Mouse (Mus musculus): ENCODE measurements around the gene Gm6803. TPM values are rescaled to one million over a fixed set of nuclear protein-coding genes. Genes with fewer than 3 reads are reported as not detected.
"Not testable (repeated sequence)": the region's sequence is repeated elsewhere in the genome, so short reads cannot be mapped to it uniquely, and the experiment has no call there.

Gm6803 gene
- polyA plus RNA-seq (2014; fragmentation: Nextera tagmentation; extraction: Ambion mirVana) = not detected in 2 replicates

DNA sequence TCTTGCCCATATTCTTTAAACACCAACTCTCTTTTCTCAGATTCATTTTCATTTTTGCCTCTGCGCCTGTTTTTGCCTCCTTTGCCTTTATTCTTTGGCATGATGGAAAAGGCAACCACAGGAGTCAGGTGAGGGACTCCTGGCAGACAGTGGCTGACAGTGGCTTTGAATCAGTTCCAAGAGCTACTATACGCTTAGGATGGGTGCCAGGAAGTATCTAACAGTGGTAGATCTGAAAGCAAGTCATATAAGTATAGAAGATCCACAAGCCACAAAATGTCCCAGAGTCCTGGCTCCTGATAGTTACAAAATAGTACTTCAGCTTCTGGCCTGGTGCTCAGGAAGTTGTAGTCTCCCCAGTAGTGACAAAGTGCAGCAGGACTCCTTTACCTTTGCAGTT, at the start of gene Gm6803:
TSS of gene Gm6803 (minus strand) at position 101 of the 400 bp plus-strand sequence.
- not testable (repeated sequence) for H3K4me1 ChIP-seq (ENCODE audit: control insufficient read depth, insufficient read depth, low read length); H3K9ac ChIP-seq (ENCODE audit: low read length); H3K9me3 ChIP-seq (replicated peaks; ENCODE audit: control insufficient read depth, low read length); H3K4me2 ChIP-seq (ENCODE audit: low read length); H3K36me3 ChIP-seq (ENCODE audit: control insufficient read depth, insufficient read depth, low read length); ATAC-seq; H3K27me3 ChIP-seq (replicated peaks; ENCODE audit: control insufficient read depth, insufficient read depth, low read length); DNase-seq (ENCODE audit: low spot score); H3K27ac ChIP-seq (ENCODE audit: low read depth, low read length); H3K4me3 ChIP-seq (ENCODE audit: low read depth, low read length)
- 85% methylated on average over 2 of the region's 2 CpGs for WGBS

DNA sequence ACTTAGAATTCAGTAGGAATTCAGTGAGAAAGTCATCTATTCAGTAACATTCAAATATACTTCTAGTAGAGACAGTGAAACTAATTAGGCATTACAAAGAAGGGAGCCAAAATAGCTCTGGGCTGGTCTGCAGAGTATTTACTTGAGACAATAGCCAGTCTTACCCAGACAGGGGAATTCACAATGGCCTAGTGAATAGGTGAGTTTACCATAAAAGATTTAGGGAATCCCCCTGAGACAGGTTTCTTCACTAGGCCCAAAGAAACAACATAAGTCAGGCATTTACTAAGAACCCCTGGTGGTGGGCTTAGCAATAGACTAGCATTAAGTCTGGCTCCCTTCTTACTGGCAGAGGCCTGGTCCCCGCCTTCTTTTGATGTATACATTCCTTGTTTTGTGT, 26.7 kb upstream of the Gm6803 start:
- WGBS = 57% methylated on average over 1 of the region's 1 CpGs
- not testable (repeated sequence) for H3K9ac ChIP-seq (ENCODE audit: low read length); H3K4me2 ChIP-seq (ENCODE audit: low read length); H3K9me3 ChIP-seq (replicated peaks; ENCODE audit: control insufficient read depth, low read length); ATAC-seq; H3K27ac ChIP-seq (ENCODE audit: low read depth, low read length); H3K36me3 ChIP-seq (ENCODE audit: control insufficient read depth, insufficient read depth, low read length); H3K4me3 ChIP-seq (ENCODE audit: low read depth, low read length); H3K4me1 ChIP-seq (ENCODE audit: control insufficient read depth, insufficient read depth, low read length); DNase-seq (ENCODE audit: low spot score); H3K27me3 ChIP-seq (replicated peaks; ENCODE audit: control insufficient read depth, insufficient read depth, low read length)

DNA sequence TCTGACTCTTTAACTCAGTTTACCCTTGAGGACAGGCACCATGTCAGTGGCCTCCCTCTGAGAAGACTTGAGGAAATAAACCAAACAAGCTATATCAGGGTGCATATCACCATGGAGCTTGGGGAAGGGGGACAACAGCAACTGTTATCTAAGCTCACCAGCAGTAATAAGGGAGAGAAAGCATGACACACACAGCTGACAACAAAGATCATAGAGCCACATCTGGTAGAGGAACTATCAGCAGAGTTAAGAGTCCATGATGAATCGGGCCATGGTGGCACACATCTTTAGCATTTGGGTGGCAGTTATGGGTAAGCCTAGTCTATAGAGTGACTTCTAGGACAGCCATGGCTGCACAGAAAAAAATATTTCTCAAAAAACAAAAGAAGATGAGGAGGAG, 21.1 kb upstream of the Gm6803 start:
- H3K9me3 ChIP-seq (replicated peaks; ENCODE audit: control insufficient read depth, low read length); DNase-seq (ENCODE audit: low spot score); H3K4me2 ChIP-seq (ENCODE audit: low read length); H3K27me3 ChIP-seq (replicated peaks; ENCODE audit: control insufficient read depth, insufficient read depth, low read length); ATAC-seq; H3K36me3 ChIP-seq (ENCODE audit: control insufficient read depth, insufficient read depth, low read length); H3K9ac ChIP-seq (ENCODE audit: low read length); H3K4me1 ChIP-seq (ENCODE audit: control insufficient read depth, insufficient read depth, low read length); H3K27ac ChIP-seq (ENCODE audit: low read depth, low read length); H3K4me3 ChIP-seq (ENCODE audit: low read depth, low read length): not testable (repeated sequence)
- WGBS = 96% methylated on average over 1 of the region's 1 CpGs

DNA sequence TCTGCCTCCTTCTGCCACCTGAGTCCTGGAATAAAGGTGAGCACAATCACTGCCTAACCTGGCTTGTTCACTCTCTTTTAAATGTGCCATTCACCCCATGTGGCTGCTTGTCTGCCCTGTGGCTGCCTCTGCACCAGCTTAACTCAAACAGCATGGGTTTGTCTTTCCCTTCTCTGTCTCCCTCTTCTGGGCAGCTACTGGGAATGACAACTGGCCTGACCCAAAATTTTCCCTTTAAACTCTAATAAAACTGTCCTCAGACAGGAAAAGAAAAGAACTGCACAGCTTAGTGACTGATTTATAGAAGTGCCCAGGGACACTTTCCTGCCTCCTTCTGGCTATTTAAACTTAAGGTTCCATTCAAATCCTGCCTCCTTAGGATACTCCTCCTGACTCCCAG, 20.5 kb upstream of the Gm6803 start:
- ATAC-seq; DNase-seq (ENCODE audit: low spot score): not testable (repeated sequence)

DNA sequence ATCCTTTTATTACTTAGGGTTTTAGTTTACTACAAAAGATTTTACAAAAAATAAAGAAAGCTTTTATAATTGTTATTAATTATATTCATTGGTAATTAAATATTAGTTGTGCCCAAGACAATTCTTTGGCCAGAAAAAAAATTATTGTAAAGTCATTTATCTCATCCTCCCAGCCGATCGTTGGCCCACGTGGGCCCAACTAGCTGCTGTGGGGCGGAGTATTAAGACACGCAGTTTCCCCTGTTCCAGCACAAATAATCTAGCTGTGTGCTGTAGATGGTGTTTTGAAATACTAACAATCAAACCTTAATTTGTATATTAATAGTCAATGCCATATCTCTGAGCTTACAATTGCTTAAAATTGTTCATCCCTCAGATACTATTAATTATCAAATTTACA, 13.7 kb upstream of the Gm6803 start:
- 91% methylated on average over 5 of the region's 5 CpGs for WGBS
- H3K9ac ChIP-seq (ENCODE audit: low read length) = not testable (repeated sequence)

More for the DNA sequence above, 20.5 kb upstream of the Gm6803 start:
- H3K27me3 ChIP-seq (replicated peaks; ENCODE audit: control insufficient read depth, insufficient read depth, low read length); H3K4me2 ChIP-seq (ENCODE audit: low read length); H3K4me1 ChIP-seq (ENCODE audit: control insufficient read depth, insufficient read depth, low read length); H3K36me3 ChIP-seq (ENCODE audit: control insufficient read depth, insufficient read depth, low read length); H3K27ac ChIP-seq (ENCODE audit: low read depth, low read length); H3K9me3 ChIP-seq (replicated peaks; ENCODE audit: control insufficient read depth, low read length); H3K4me3 ChIP-seq (ENCODE audit: low read depth, low read length); H3K9ac ChIP-seq (ENCODE audit: low read length): not testable (repeated sequence)

DNA sequence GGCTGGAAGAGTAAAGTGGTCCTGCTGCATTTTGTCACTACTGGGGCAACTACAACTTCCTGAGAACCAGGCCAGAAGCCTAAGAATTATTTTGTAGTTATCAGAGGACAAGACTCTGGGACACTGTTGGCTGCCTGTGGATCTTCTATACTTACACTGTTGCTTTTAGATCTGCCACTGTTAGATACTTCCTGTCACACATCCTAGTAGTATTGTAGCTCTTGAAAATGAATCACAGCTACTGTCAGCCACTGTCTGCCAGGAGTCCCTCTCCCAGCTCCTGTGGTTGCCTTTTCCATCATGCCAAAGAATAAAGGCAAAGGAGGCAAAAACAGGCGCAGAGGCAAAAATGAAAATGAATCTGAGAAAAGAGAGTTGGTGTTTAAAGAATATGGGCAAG, 8.1 kb upstream of the Gm6803 start, which contains the start of gene Gm2056:
TSS of gene Gm2056 (plus strand) at position 301 of the 400 bp plus-strand sequence.
- not testable (repeated sequence) for H3K9me3 ChIP-seq (replicated peaks; ENCODE audit: control insufficient read depth, low read length); H3K4me1 ChIP-seq (ENCODE audit: control insufficient read depth, insufficient read depth, low read length); H3K27ac ChIP-seq (ENCODE audit: low read depth, low read length); H3K36me3 ChIP-seq (ENCODE audit: control insufficient read depth, insufficient read depth, low read length); H3K4me3 ChIP-seq (ENCODE audit: low read depth, low read length); H3K27me3 ChIP-seq (replicated peaks; ENCODE audit: control insufficient read depth, insufficient read depth, low read length); H3K4me2 ChIP-seq (ENCODE audit: low read length); ATAC-seq; H3K9ac ChIP-seq (ENCODE audit: low read length); DNase-seq (ENCODE audit: low spot score)
- WGBS = 100% methylated on average over 1 of the region's 1 CpGs

More for the DNA sequence above, 13.7 kb upstream of the Gm6803 start:
- not testable (repeated sequence) for H3K9me3 ChIP-seq (replicated peaks; ENCODE audit: control insufficient read depth, low read length); H3K4me1 ChIP-seq (ENCODE audit: control insufficient read depth, insufficient read depth, low read length); H3K27me3 ChIP-seq (replicated peaks; ENCODE audit: control insufficient read depth, insufficient read depth, low read length); DNase-seq (ENCODE audit: low spot score); H3K36me3 ChIP-seq (ENCODE audit: control insufficient read depth, insufficient read depth, low read length); H3K4me3 ChIP-seq (ENCODE audit: low read depth, low read length); ATAC-seq; H3K27ac ChIP-seq (ENCODE audit: low read depth, low read length); H3K4me2 ChIP-seq (ENCODE audit: low read length)

DNA sequence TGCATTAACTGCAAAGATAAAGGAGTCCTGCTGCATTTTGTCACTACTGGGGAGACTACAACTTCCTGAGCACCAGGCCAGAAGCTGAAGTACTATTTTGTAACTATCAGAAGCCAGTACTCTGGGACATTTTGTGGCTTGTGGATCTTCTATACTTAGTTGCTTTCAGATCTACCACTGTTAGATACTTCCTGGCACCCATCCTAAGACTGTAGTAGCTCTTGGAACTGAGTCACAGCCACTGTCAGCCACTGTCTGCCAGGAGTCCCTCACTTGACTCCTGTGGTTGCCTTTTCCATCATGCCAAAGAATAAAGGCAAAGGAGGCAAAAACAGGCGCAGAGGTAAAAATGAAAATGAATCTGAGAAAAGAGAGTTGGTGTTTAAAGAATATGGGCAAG, 7.0 kb downstream of the Gm6803 start, which contains the start of gene Gm2075:
TSS of gene Gm2075 (plus strand) at position 301 of the 400 bp plus-strand sequence.
- ATAC-seq; H3K4me1 ChIP-seq (ENCODE audit: control insufficient read depth, insufficient read depth, low read length); H3K27ac ChIP-seq (ENCODE audit: low read depth, low read length); H3K9me3 ChIP-seq (replicated peaks; ENCODE audit: control insufficient read depth, low read length); H3K36me3 ChIP-seq (ENCODE audit: control insufficient read depth, insufficient read depth, low read length); H3K4me2 ChIP-seq (ENCODE audit: low read length); H3K27me3 ChIP-seq (replicated peaks; ENCODE audit: control insufficient read depth, insufficient read depth, low read length); H3K4me3 ChIP-seq (ENCODE audit: low read depth, low read length); DNase-seq (ENCODE audit: low spot score); H3K9ac ChIP-seq (ENCODE audit: low read length): not testable (repeated sequence)
- WGBS = no CpG with 5 or more reads among the region's 1 CpGs

DNA sequence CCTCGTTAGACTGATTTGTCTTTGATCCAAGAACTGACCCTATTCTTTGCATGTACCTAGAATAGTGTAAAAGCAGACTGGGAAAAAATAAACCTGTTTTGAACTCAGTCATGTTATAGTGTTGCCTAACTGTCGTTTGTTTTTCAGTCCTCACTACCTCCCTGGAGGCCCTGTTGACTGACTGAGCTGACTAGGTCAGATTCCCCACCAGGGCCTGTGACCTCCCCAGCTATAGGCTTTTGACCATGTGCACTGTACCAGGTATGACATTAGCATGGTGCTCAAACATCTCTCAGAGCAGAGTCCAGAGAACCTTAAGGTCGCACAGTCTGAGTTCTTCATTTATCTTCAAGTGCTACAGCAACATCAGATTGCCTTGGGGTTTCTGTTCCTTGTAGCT, 14.5 kb downstream of the Gm6803 start:
- H3K36me3 ChIP-seq (ENCODE audit: control insufficient read depth, insufficient read depth, low read length); H3K27ac ChIP-seq (ENCODE audit: low read depth, low read length); H3K9ac ChIP-seq (ENCODE audit: low read length); H3K27me3 ChIP-seq (replicated peaks; ENCODE audit: control insufficient read depth, insufficient read depth, low read length); H3K9me3 ChIP-seq (replicated peaks; ENCODE audit: control insufficient read depth, low read length); H3K4me3 ChIP-seq (ENCODE audit: low read depth, low read length); H3K4me1 ChIP-seq (ENCODE audit: control insufficient read depth, insufficient read depth, low read length); DNase-seq (ENCODE audit: low spot score); H3K4me2 ChIP-seq (ENCODE audit: low read length); ATAC-seq: not testable (repeated sequence)
- 75% methylated on average over 3 of the region's 3 CpGs for WGBS

DNA sequence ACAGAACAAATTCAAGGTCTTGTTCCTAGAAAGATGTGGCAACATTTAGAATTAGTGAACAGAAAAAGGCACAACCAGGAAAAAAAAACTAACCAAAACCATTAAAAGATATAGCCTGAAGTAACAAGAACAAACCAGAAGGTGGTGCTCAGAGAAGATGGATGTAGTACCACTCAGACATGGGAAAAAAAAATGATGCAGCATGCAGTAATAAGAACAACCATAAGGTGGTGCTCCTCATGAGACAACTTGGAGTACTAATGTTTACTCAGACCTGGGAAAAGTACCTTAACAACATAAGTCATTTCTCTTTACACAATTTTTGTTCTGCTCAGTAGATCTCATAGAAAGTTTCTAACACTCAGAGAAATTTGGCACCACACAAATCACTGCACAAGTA, 34.6 kb downstream of the Gm6803 start:
- H3K4me2 ChIP-seq (ENCODE audit: low read length); H3K4me3 ChIP-seq (ENCODE audit: low read depth, low read length); H3K27me3 ChIP-seq (replicated peaks; ENCODE audit: control insufficient read depth, insufficient read depth, low read length); H3K36me3 ChIP-seq (ENCODE audit: control insufficient read depth, insufficient read depth, low read length); H3K9me3 ChIP-seq (replicated peaks; ENCODE audit: control insufficient read depth, low read length); ATAC-seq; H3K4me1 ChIP-seq (ENCODE audit: control insufficient read depth, insufficient read depth, low read length); H3K9ac ChIP-seq (ENCODE audit: low read length); H3K27ac ChIP-seq (ENCODE audit: low read depth, low read length): not testable (repeated sequence)
- peak; percentile 0 for DNase-seq (ENCODE audit: low spot score)

All from forebrain, embryonic 14.5 days (tissue).